Mouse (Mus musculus): ENCODE measurements at regions not wholly inside any gene's neighbourhood (a gene's known extent, or its start where the extent isn't known, plus 50 kb on each side); places are given as distances from the start of the nearest gene placed in this dataset.

DNA sequence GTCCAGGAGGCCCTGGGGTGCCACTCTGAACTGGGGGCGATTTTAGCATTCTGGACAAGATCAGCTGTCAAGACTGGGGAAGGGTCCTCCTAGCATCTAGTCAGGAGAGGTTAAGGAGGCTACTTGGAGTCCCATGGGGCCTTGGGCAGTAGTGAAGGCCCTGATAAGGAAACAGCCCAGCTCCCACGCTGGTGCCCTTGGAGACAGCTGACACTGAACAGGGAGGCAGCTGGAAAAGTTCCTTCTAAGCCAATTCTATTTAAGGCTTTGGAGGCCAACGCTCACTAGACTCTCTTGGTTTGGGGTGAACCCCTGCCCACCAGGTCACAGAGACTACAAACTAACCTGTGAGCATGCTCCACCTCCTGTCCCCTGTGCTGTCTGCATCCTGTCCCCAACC lies 53.8 kb upstream of the Prdm11 start:
- 22% methylated on average over 3 of the region's 3 CpGs for WGBS
- peaks cover 3% of the 10 kb centered on the region; the same call in 1 of the 2 replicates for H3K4me1 ChIP-seq (replicated peaks; ENCODE audit: control insufficient read depth, insufficient read depth, low read length)
- no peak overlapping the region for H3K27ac ChIP-seq (ENCODE audit: low read depth, low read length)
- H3K36me3 ChIP-seq (ENCODE audit: control insufficient read depth, insufficient read depth, low read length): no peaks in the 10 kb centered on the region
- H3K4me3 ChIP-seq (ENCODE audit: low read depth, low read length): no peak overlapping the region
- no peak overlapping the region for H3K9ac ChIP-seq (ENCODE audit: low read depth, low read length)
- H3K9me3 ChIP-seq (ENCODE audit: control insufficient read depth, low read length): no peaks in the 10 kb centered on the region
- ATAC-seq (replicated peaks; ENCODE audit: low FRiP score) (no peak), DNase-seq (ENCODE audit: low spot score) (no peak)
- H3K4me2 ChIP-seq: no peak overlapping the region
- no peaks in the 10 kb centered on the region for H3K27me3 ChIP-seq (replicated peaks; ENCODE audit: control insufficient read depth, insufficient read depth, low read length)

DNA sequence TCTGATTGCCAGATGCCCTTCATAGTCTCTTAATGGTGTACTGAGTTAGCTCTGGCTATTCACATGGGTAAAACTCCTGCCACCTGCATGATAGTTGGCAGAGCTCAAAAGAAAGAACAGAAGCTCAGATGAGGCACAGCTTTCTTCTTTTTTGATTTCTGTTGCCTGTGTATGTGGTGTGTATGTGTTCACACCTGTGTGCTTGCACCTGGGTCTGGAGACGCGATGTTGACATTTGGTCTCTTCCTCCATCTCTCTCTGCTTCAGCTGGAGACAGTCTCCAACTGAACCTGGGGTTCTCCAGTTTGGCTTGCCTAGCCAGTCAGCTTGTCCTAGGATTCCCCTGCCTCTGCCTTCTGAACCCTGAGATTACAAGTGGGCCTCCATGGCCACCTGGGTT lies 51.0 kb upstream of the Prdm11 start:
- H3K36me3 ChIP-seq (ENCODE audit: control insufficient read depth, insufficient read depth, low read length): no peaks in the 10 kb centered on the region
- no peak for ATAC-seq (replicated peaks; ENCODE audit: low FRiP score)
- H3K27ac ChIP-seq (ENCODE audit: low read depth, low read length): no peak overlapping the region
- H3K4me3 ChIP-seq (ENCODE audit: low read depth, low read length): no peak overlapping the region
- no peaks in the 10 kb centered on the region for H3K27me3 ChIP-seq (replicated peaks; ENCODE audit: control insufficient read depth, insufficient read depth, low read length)
- no peaks in the 10 kb centered on the region for H3K9me3 ChIP-seq (ENCODE audit: control insufficient read depth, low read length)
- DNase-seq (ENCODE audit: low spot score): no peak
- H3K9ac ChIP-seq (ENCODE audit: low read depth, low read length): no peak overlapping the region
- peaks cover 3% of the 10 kb centered on the region; the same call in 1 of the 2 replicates for H3K4me1 ChIP-seq (replicated peaks; ENCODE audit: control insufficient read depth, insufficient read depth, low read length)
- no peak overlapping the region for H3K4me2 ChIP-seq
- WGBS: 77% methylated on average over 2 of the region's 2 CpGs

DNA sequence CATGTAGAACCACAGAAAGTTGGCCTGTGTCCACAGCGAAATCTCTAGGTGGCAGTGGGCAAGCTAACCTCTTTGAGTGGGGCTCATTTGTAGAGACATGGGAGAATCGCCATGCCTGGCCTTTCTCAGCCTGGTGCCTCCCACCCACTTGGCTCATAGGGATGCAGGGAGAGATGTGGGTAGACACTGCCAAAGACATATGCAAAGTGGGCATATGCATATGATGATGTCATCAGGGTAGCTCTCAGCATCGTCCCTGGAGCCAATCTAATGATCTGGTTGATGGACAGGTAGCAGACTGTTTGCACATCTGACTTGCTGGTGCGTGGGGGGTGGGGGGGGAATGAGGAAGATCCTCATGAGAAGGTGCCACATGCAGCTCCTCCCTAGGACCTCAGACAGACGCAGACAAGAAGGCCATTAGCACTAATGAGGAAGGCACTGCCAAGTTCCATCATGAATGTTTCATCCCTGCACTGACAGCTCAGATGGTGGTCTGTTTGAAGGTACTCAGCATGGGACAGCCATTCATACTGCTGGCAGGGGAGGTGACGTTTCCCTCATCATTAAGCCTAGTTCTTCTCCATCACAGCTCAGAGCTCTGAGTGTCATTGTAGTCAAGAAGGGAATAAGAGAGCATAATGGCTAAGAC lies 50.2 kb upstream of the Prdm11 start:
- Histone ChIP-seq H3K36me3 (ENCODE audit: control insufficient read depth, insufficient read depth, low read length) (no peaks in the 10 kb centered on the region), H3K27me3 (replicated peaks; ENCODE audit: control insufficient read depth, insufficient read depth, low read length) (no peaks in the 10 kb centered on the region), H3K4me2 (no peak overlapping the region), H3K9ac (ENCODE audit: low read depth, low read length) (no peak overlapping the region), H3K9me3 (ENCODE audit: control insufficient read depth, low read length) (no peaks in the 10 kb centered on the region), H3K4me1 (replicated peaks; ENCODE audit: control insufficient read depth, insufficient read depth, low read length) (peaks cover 3% of the 10 kb centered on the region; the same call in 1 of the 2 replicates), H3K4me3 (ENCODE audit: low read depth, low read length) (no peak overlapping the region), H3K27ac (ENCODE audit: low read depth, low read length) (no peak overlapping the region)
- 73% methylated on average over 6 of the region's 6 CpGs for WGBS
- no peak for ATAC-seq (replicated peaks; ENCODE audit: low FRiP score)
- DNase-seq (ENCODE audit: low spot score): no peak

All from liver, embryonic 11.5 days (tissue).